Mouse (Mus musculus): ENCODE measurements around the gene Rflnb. TPM values are rescaled to one million over a fixed set of nuclear protein-coding genes. Genes with fewer than 3 reads are reported as not detected.

The Rflnb gene
- polyA plus RNA-seq, 1 experiment from 2014 or later, result 7.5 TPM

- no peaks in the 10 kb centered on the region for H3K36me3 ChIP-seq
- no peaks in the 10 kb centered on the region for H3K27me3 ChIP-seq
- WGBS, result 67% methylated on average over 8 of the region's 8 CpGs
- H3K4me1 ChIP-seq (replicated peaks), result no peaks in the 10 kb centered on the region
- ATAC-seq (ENCODE audit: low FRiP score), result no peak
- H3K4me2 ChIP-seq, result no peak overlapping the region
- no peak overlapping the region for H3K4me3 ChIP-seq
- H3K27ac ChIP-seq, result no peak overlapping the region
- H3K9ac ChIP-seq, result no peak overlapping the region
- no peaks in the 10 kb centered on the region for H3K9me3 ChIP-seq
Observed at GRCm38 (mm10) chr11:75976748-75977147, 50.8 kb downstream of the Rflnb start.

GRCm38 (mm10) chr11:75973988-75974387, 53.6 kb downstream of the Rflnb start:
- no peak overlapping the region for H3K4me2 ChIP-seq
- WGBS, result 98% methylated on average over 1 of the region's 1 CpGs

GRCm38 (mm10) chr11:75972916-75973567, 54.5 kb downstream of the Rflnb start:
- Histone ChIP-seq H3K4me2 (no peak overlapping the region), H3K27me3 (peaks cover 8% of the 10 kb centered on the region; the same call in 1 of the 2 replicates), H3K4me1 (replicated peaks) (no peaks in the 10 kb centered on the region), H3K9me3 (no peaks in the 10 kb centered on the region), H3K4me3 (no peak overlapping the region), H3K9ac (no peak overlapping the region), H3K36me3 (no peaks in the 10 kb centered on the region), H3K27ac (no peak overlapping the region)
- 38% methylated on average over 7 of the region's 7 CpGs for WGBS
- ATAC-seq (ENCODE audit: low FRiP score), result no peak

More at GRCm38 (mm10) chr11:75973988-75974387, 53.6 kb downstream of the Rflnb start:
- Histone ChIP-seq H3K9ac (no peak overlapping the region), H3K27ac (no peak overlapping the region), H3K4me3 (no peak overlapping the region), H3K36me3 (no peaks in the 10 kb centered on the region), H3K4me1 (replicated peaks) (no peaks in the 10 kb centered on the region), H3K27me3 (peaks cover 8% of the 10 kb centered on the region; the same call in 1 of the 2 replicates), H3K9me3 (no peaks in the 10 kb centered on the region)
- ATAC-seq (ENCODE audit: low FRiP score), result no peak

- Histone ChIP-seq H3K36me3 (no peaks in the 10 kb centered on the region), H3K4me3 (no peak overlapping the region), H3K4me1 (replicated peaks) (peaks cover 2% of the 10 kb centered on the region), H3K9ac (no peak overlapping the region), H3K27me3 (peaks cover 11% of the 10 kb centered on the region), H3K9me3 (no peaks in the 10 kb centered on the region), H3K27ac (no peak overlapping the region), H3K4me2 (no peak overlapping the region)
- no peak for ATAC-seq (ENCODE audit: low FRiP score)
- WGBS, result 88% methylated on average over 3 of the region's 3 CpGs
Observed at GRCm38 (mm10) chr11:75972188-75972587, 55.4 kb downstream of the Rflnb start.

- no peak overlapping the region for H3K4me2 ChIP-seq
- WGBS, result 20% methylated on average over 3 of the region's 3 CpGs
Observed at GRCm38 (mm10) chr11:75970629-75971028, 57.0 kb downstream of the Rflnb start.

More at GRCm38 (mm10) chr11:75970629-75971028, 57.0 kb downstream of the Rflnb start:
- no peak overlapping the region for H3K9ac ChIP-seq
- no peak overlapping the region for H3K4me3 ChIP-seq
- H3K27ac ChIP-seq, result no peak overlapping the region
- ATAC-seq (ENCODE audit: low FRiP score), result no peak
- H3K27me3 ChIP-seq, result peaks cover 23% of the 10 kb centered on the region
- no peaks in the 10 kb centered on the region for H3K36me3 ChIP-seq
- H3K4me1 ChIP-seq (replicated peaks), result peaks cover 18% of the 10 kb centered on the region
- no peaks in the 10 kb centered on the region for H3K9me3 ChIP-seq

Other genes starting within 250 kb of the Rflnb start
- 1.4 and 1.7 TPM in 2 replicates for gene Doc2b, start 231.7 kb downstream of the Rflnb start, polyA plus RNA-seq (2015; fragmentation: Nextera tagmentation; extraction: Ambion mirVana)
- gene Rph3al, start 89.4 kb downstream of the Rflnb start, polyA plus RNA-seq (2015; fragmentation: Nextera tagmentation; extraction: Ambion mirVana), result 2.2 and 2.5 TPM in 2 replicates
- gene 1700016K19Rik, start 27.9 kb downstream of the Rflnb start, polyA plus RNA-seq (2015; fragmentation: Nextera tagmentation; extraction: Ambion mirVana), result 1.7 and 5.5 TPM in 2 replicates
- gene Vps53, start 151.9 kb upstream of the Rflnb start, polyA plus RNA-seq (2015; fragmentation: Nextera tagmentation; extraction: Ambion mirVana), result 65.9 and 67.2 TPM in 2 replicates
- 26.0 and 26.2 TPM in 2 replicates for gene Fam57a, start 151.9 kb upstream of the Rflnb start, polyA plus RNA-seq (2015; fragmentation: Nextera tagmentation; extraction: Ambion mirVana)
- 0.62 and 1.4 TPM in 2 replicates for gene Dbil5, start 189.8 kb upstream of the Rflnb start, polyA plus RNA-seq (2015; fragmentation: Nextera tagmentation; extraction: Ambion mirVana)
- gene Gemin4, start 189.9 kb upstream of the Rflnb start, polyA plus RNA-seq (2015; fragmentation: Nextera tagmentation; extraction: Ambion mirVana), result 12.6 and 15.6 TPM in 2 replicates
- 20.0 and 20.4 TPM in 2 replicates for gene Mrm3, start 215.9 kb upstream of the Rflnb start, polyA plus RNA-seq (2015; fragmentation: Nextera tagmentation; extraction: Ambion mirVana)
- gene Glod4, start 215.9 kb upstream of the Rflnb start, polyA plus RNA-seq (2015; fragmentation: Nextera tagmentation; extraction: Ambion mirVana), result 121 and 124 TPM in 2 replicates